Mouse (Mus musculus): Measurements from ENCODE around the gene a. TPM values are rescaled to one million over a fixed set of nuclear protein-coding genes. Genes with fewer than 3 reads are reported as not detected.

The a gene
- polyA plus RNA-seq, 1 experiment from 2014 or later, result 0.42 TPM

GRCm38 (mm10) chr2:154820346-154820745 lies 29.1 kb downstream of the a start:
- no peak for TF ChIP-seq CTCF (IDR thresholded peaks at IDR 0.05; ENCODE audit: low read depth)
- Histone ChIP-seq H3K27ac (no peak overlapping the region), H3K9me3 (replicated peaks; ENCODE audit: low read length) (no peaks in the 10 kb centered on the region), H3K36me3 (ENCODE audit: insufficient read depth, low read length) (no peaks in the 10 kb centered on the region), H3K4me1 (replicated peaks; ENCODE audit: insufficient read depth, low read length) (peaks cover 11% of the 10 kb centered on the region; the same call in 1 of the 2 replicates), H3K4me2 (ENCODE audit: low read length) (no peak overlapping the region), H3K27me3 (ENCODE audit: insufficient read depth, low read length) (no peaks in the 10 kb centered on the region), H3K4me3 (replicated peaks; ENCODE audit: low read depth, low read length) (no peak overlapping the region), H3K9ac (ENCODE audit: low read depth, low read length) (no peak overlapping the region)
- DNase-seq (ENCODE audit: low spot score) (no peak), ATAC-seq (replicated peaks; ENCODE audit: low FRiP score, low read depth) (no peak)
- 65% methylated on average over 1 of the region's 1 CpGs for WGBS

- Histone ChIP-seq H3K4me1 (replicated peaks; ENCODE audit: insufficient read depth, low read length) (no peaks in the 10 kb centered on the region), H3K4me3 (replicated peaks; ENCODE audit: low read depth, low read length) (no peak overlapping the region), H3K9ac (ENCODE audit: low read depth, low read length) (no peak overlapping the region), H3K4me2 (ENCODE audit: low read length) (no peak overlapping the region), H3K27ac (no peak overlapping the region), H3K27me3 (ENCODE audit: insufficient read depth, low read length) (no peaks in the 10 kb centered on the region), H3K36me3 (ENCODE audit: insufficient read depth, low read length) (no peaks in the 10 kb centered on the region), H3K9me3 (replicated peaks; ENCODE audit: low read length) (no peaks in the 10 kb centered on the region)
- no peak for TF ChIP-seq CTCF (IDR thresholded peaks at IDR 0.05; ENCODE audit: low read depth)
- DNase-seq (ENCODE audit: low spot score), result no peak
- no peak for ATAC-seq (replicated peaks; ENCODE audit: low FRiP score, low read depth)
- 71% methylated on average over 1 of the region's 1 CpGs for WGBS
Measured at GRCm38 (mm10) chr2:154826054-154826538, 34.9 kb downstream of the a start.

- ATAC-seq (replicated peaks; ENCODE audit: low FRiP score, low read depth) (no peak), DNase-seq (ENCODE audit: low spot score) (no peak)
- no peak for TF ChIP-seq CTCF (IDR thresholded peaks at IDR 0.05; ENCODE audit: low read depth)
- H3K4me3 ChIP-seq (replicated peaks; ENCODE audit: low read depth, low read length), result no peak overlapping the region
- 75% methylated on average over 4 of the region's 4 CpGs for WGBS
- H3K4me2 ChIP-seq (ENCODE audit: low read length), result no peak overlapping the region
- H3K27me3 ChIP-seq (ENCODE audit: insufficient read depth, low read length), result no peaks in the 10 kb centered on the region
- no peaks in the 10 kb centered on the region for H3K36me3 ChIP-seq (ENCODE audit: insufficient read depth, low read length)
- no peak overlapping the region for H3K27ac ChIP-seq
- no peak overlapping the region for H3K9ac ChIP-seq (ENCODE audit: low read depth, low read length)
- H3K9me3 ChIP-seq (replicated peaks; ENCODE audit: low read length), result no peaks in the 10 kb centered on the region
- H3K4me1 ChIP-seq (replicated peaks; ENCODE audit: insufficient read depth, low read length), result no peaks in the 10 kb centered on the region
Measured at GRCm38 (mm10) chr2:154827521-154827920, 36.3 kb downstream of the a start.

- Histone ChIP-seq H3K36me3 (ENCODE audit: insufficient read depth, low read length) (no peaks in the 10 kb centered on the region), H3K27ac (no peak overlapping the region), H3K4me3 (replicated peaks; ENCODE audit: low read depth, low read length) (no peak overlapping the region), H3K27me3 (ENCODE audit: insufficient read depth, low read length) (no peaks in the 10 kb centered on the region), H3K4me1 (replicated peaks; ENCODE audit: insufficient read depth, low read length) (no peaks in the 10 kb centered on the region), H3K4me2 (ENCODE audit: low read length) (no peak overlapping the region), H3K9ac (ENCODE audit: low read depth, low read length) (no peak overlapping the region), H3K9me3 (replicated peaks; ENCODE audit: low read length) (no peaks in the 10 kb centered on the region)
- no peak for TF ChIP-seq CTCF (IDR thresholded peaks at IDR 0.05; ENCODE audit: low read depth)
- ATAC-seq (replicated peaks; ENCODE audit: low FRiP score, low read depth), result no peak
- whole genome bisulfite sequencing, result 77% methylated on average over 4 of the region's 4 CpGs
- no peak for DNase-seq (ENCODE audit: low spot score)
Measured at GRCm38 (mm10) chr2:154832471-154832870, 41.3 kb downstream of the a start.

- no peak overlapping the region for H3K4me2 ChIP-seq (ENCODE audit: low read length)
- no peak for ATAC-seq (replicated peaks; ENCODE audit: low FRiP score, low read depth)
- H3K27me3 ChIP-seq (ENCODE audit: insufficient read depth, low read length), result no peaks in the 10 kb centered on the region
- no peak overlapping the region for H3K9ac ChIP-seq (ENCODE audit: low read depth, low read length)
- H3K4me1 ChIP-seq (replicated peaks; ENCODE audit: insufficient read depth, low read length), result no peaks in the 10 kb centered on the region
- TF ChIP-seq CTCF (IDR thresholded peaks at IDR 0.05; ENCODE audit: low read depth), result no peak
- no peak for DNase-seq (ENCODE audit: low spot score)
- no peak overlapping the region for H3K27ac ChIP-seq
- H3K4me3 ChIP-seq (replicated peaks; ENCODE audit: low read depth, low read length), result no peak overlapping the region
- 96% methylated on average over 6 of the region's 6 CpGs for WGBS
- no peaks in the 10 kb centered on the region for H3K9me3 ChIP-seq (replicated peaks; ENCODE audit: low read length)
- no peaks in the 10 kb centered on the region for H3K36me3 ChIP-seq (ENCODE audit: insufficient read depth, low read length)
Measured at GRCm38 (mm10) chr2:154834149-154834865, 43.1 kb downstream of the a start.

- WGBS, result 96% methylated on average over 2 of the region's 2 CpGs
- DNase-seq (ENCODE audit: low spot score) (no peak), ATAC-seq (replicated peaks; ENCODE audit: low FRiP score, low read depth) (no peak)
- H3K36me3 ChIP-seq (ENCODE audit: insufficient read depth, low read length), result no peaks in the 10 kb centered on the region
- no peaks in the 10 kb centered on the region for H3K27me3 ChIP-seq (ENCODE audit: insufficient read depth, low read length)
- no peaks in the 10 kb centered on the region for H3K9me3 ChIP-seq (replicated peaks; ENCODE audit: low read length)
- H3K4me3 ChIP-seq (replicated peaks; ENCODE audit: low read depth, low read length), result no peak overlapping the region
- TF ChIP-seq CTCF (IDR thresholded peaks at IDR 0.05; ENCODE audit: low read depth), result no peak
- H3K4me2 ChIP-seq (ENCODE audit: low read length), result no peak overlapping the region
- no peak overlapping the region for H3K9ac ChIP-seq (ENCODE audit: low read depth, low read length)
- no peak overlapping the region for H3K27ac ChIP-seq
- no peaks in the 10 kb centered on the region for H3K4me1 ChIP-seq (replicated peaks; ENCODE audit: insufficient read depth, low read length)
Measured at GRCm38 (mm10) chr2:154836537-154836936, 45.3 kb downstream of the a start.
